ENCODE assay signal across 22 mouse cellular contexts in genomic region chr13:57309618-57310017, GRCm38 (mm10).
DNase-seq lines count a peak whose midpoint lies in the region; ATAC-seq and TF ChIP-seq lines count a peak whose summit lies in the region.
"Had no signal": no experiment of that assay in that cellular context is flagged by ENCODE, and none has a peak within 500 bp of the region (broad histone marks: within the 10 kb centered on the region; RNA-seq: fewer than 3 reads in every experiment).

No protein-coding gene starts in this region.

- H3K27me3 ChIP-seq in intestine, postnatal 0 days (replicated peaks; ENCODE audit: control insufficient read depth, insufficient read depth, low read length): no peaks in the 10 kb centered on the region
- H3K27me3 ChIP-seq in intestine, embryonic 16.5 days (replicated peaks; ENCODE audit: control insufficient read depth, insufficient read depth, low read length): no peaks in the 10 kb centered on the region
- no peaks in the 10 kb centered on the region for H3K27me3 ChIP-seq in liver, postnatal 0 days (ENCODE audit: insufficient read depth, low read length)
- no peaks in the 10 kb centered on the region for H3K27me3 ChIP-seq in liver, embryonic 12.5 days (replicated peaks)
- H3K27me3 ChIP-seq in heart, adult 2 months (ENCODE audit: control insufficient read depth, insufficient read depth, low read length): no peaks in the 10 kb centered on the region
- H3K27me3 ChIP-seq: CH12.LX had no signal

- intact Hi-C loops in heart, adult 2 months (cut with DNase I): no loop called here

- no peak overlapping the region for H3K4me3 ChIP-seq in intestine, postnatal 0 days (ENCODE audit: low read depth, low read length)
- H3K4me3 ChIP-seq in intestine, embryonic 16.5 days (ENCODE audit: low read length): no peak overlapping the region
- H3K4me3 ChIP-seq in liver, postnatal 0 days (ENCODE audit: low read depth, low read length): no peak overlapping the region
- no peak overlapping the region for H3K4me3 ChIP-seq in liver, embryonic 12.5 days
- H3K4me3 ChIP-seq in heart, adult 2 months: no peak overlapping the region
- H3K4me3 ChIP-seq: forebrain, embryonic 10.5 days; hindbrain, embryonic 10.5 days; left cerebral cortex, adult 2 months; limb, embryonic 10.5 days had no signal

- peak; percentile 23; the same call in 1 of the 2 replicates for TF ChIP-seq CTCF in intestine, postnatal 0 days (IDR thresholded peaks at IDR 0.05; ENCODE audit: low read depth)
- peak; percentile 26; the same call in 1 of the 2 replicates for TF ChIP-seq CTCF in liver, postnatal 0 days (IDR thresholded peaks at IDR 0.05; ENCODE audit: low read depth)
- no peak for TF ChIP-seq CTCF in heart, adult 2 months (IDR thresholded peaks at IDR 0.05)

- DNase-seq in liver, postnatal 0 days: no peak
- DNase-seq in ES-CJ7 (ENCODE audit: low read depth, low spot score): peak; percentile 43
- DNase-seq in ZHBTc4 (ENCODE audit: low read depth, low spot score): peak; percentile 66
- DNase-seq in heart, adult 2 months: no peak
- DNase-seq: adrenal gland, postnatal 25 days; cerebellum, adult 18-20 months; cerebellum, postnatal 36 days; gastrocnemius, postnatal 14 days; kidney, postnatal 25 days; layer of hippocampus, adult 9-11 months; right cerebral cortex, postnatal 14 days; spleen, adult 18-20 months had no signal

- no peaks in the 10 kb centered on the region for H3K79me2 ChIP-seq in heart, adult 2 months (replicated peaks; ENCODE audit: control insufficient read depth, insufficient read depth, low read length)

- no peak for TF ChIP-seq POLR2A in heart, adult 2 months (IDR thresholded peaks at IDR 0.05; ENCODE audit: insufficient read depth, low read depth, low read length)

- H3K4me1 ChIP-seq in intestine, postnatal 0 days (replicated peaks; ENCODE audit: control insufficient read depth, insufficient read depth, low read length): no peaks in the 10 kb centered on the region
- no peaks in the 10 kb centered on the region for H3K4me1 ChIP-seq in intestine, embryonic 16.5 days (ENCODE audit: control insufficient read depth, insufficient read depth, low read length)
- H3K4me1 ChIP-seq in liver, postnatal 0 days (ENCODE audit: insufficient read depth): no peaks in the 10 kb centered on the region
- H3K4me1 ChIP-seq in liver, embryonic 12.5 days: no peaks in the 10 kb centered on the region
- H3K4me1 ChIP-seq in heart, adult 2 months (ENCODE audit: control insufficient read depth, insufficient read depth, low read length): no peaks in the 10 kb centered on the region

- H3K9me3 ChIP-seq in intestine, postnatal 0 days (ENCODE audit: control insufficient read depth): no peaks in the 10 kb centered on the region
- no peaks in the 10 kb centered on the region for H3K9me3 ChIP-seq in intestine, embryonic 16.5 days (ENCODE audit: control insufficient read depth, low read length)
- 0 out of 2 replicates have a peak, but pooled peaks cover 3% of the 10 kb centered on the region for H3K9me3 ChIP-seq in liver, postnatal 0 days (ENCODE audit: low read length)
- H3K9me3 ChIP-seq in liver, embryonic 12.5 days (replicated peaks): no peaks in the 10 kb centered on the region
- H3K9me3 ChIP-seq: forebrain, embryonic 10.5 days; hindbrain, embryonic 10.5 days; limb, embryonic 10.5 days had no signal

- H3K4me2 ChIP-seq in intestine, postnatal 0 days (replicated peaks; ENCODE audit: low read depth): no peak overlapping the region
- H3K4me2 ChIP-seq in intestine, embryonic 16.5 days (ENCODE audit: low read depth, low read length): no peak overlapping the region
- no peak overlapping the region for H3K4me2 ChIP-seq in liver, postnatal 0 days (ENCODE audit: low read depth, low read length)
- H3K4me2 ChIP-seq in liver, embryonic 12.5 days: no peak overlapping the region
- H3K4me2 ChIP-seq: liver, embryonic 11.5 days had no signal

- no peaks in the 10 kb centered on the region for H3K36me3 ChIP-seq in intestine, postnatal 0 days (ENCODE audit: control insufficient read depth, insufficient read depth)
- H3K36me3 ChIP-seq in intestine, embryonic 16.5 days (ENCODE audit: control insufficient read depth, insufficient read depth, low read length): no peaks in the 10 kb centered on the region
- H3K36me3 ChIP-seq in liver, postnatal 0 days (replicated peaks; ENCODE audit: insufficient read depth, low read length): no peaks in the 10 kb centered on the region
- no peaks in the 10 kb centered on the region for H3K36me3 ChIP-seq in liver, embryonic 12.5 days
- H3K36me3 ChIP-seq in heart, adult 2 months (ENCODE audit: control insufficient read depth, insufficient read depth, low read length): no peaks in the 10 kb centered on the region
- H3K36me3 ChIP-seq: forebrain, embryonic 10.5 days; hindbrain, embryonic 10.5 days; limb, embryonic 10.5 days had no signal

- WGBS in intestine, postnatal 0 days: 84% methylated on average over 4 of the region's 4 CpGs
- 82% methylated on average over 4 of the region's 4 CpGs for WGBS in intestine, embryonic 16.5 days
- 66% methylated on average over 4 of the region's 4 CpGs for WGBS in liver, postnatal 0 days (ENCODE audit: insufficient replicate concordance)
- WGBS in liver, embryonic 12.5 days (ENCODE audit: insufficient replicate concordance): 60% methylated on average over 4 of the region's 4 CpGs
- WGBS in heart, adult 2 months: 81% methylated on average over 4 of the region's 4 CpGs

- TF ChIP-seq EP300 in liver, postnatal 0 days (IDR thresholded peaks at IDR 0.05; ENCODE audit: low read depth): no peak
- no peak for TF ChIP-seq EP300 in heart, adult 2 months (IDR thresholded peaks at IDR 0.05; ENCODE audit: insufficient read depth, low read depth, low read length)

- no peak overlapping the region for H3K9ac ChIP-seq in intestine, postnatal 0 days (ENCODE audit: low read depth, low read length)
- H3K9ac ChIP-seq in intestine, embryonic 16.5 days (ENCODE audit: low read depth, low read length): no peak overlapping the region
- H3K9ac ChIP-seq in liver, postnatal 0 days (replicated peaks): no peak overlapping the region
- H3K9ac ChIP-seq in liver, embryonic 12.5 days: no peak overlapping the region
- H3K9ac ChIP-seq in heart, adult 2 months (ENCODE audit: low read depth, low read length): no peak overlapping the region

- ATAC-seq in intestine, postnatal 0 days: no peak
- ATAC-seq in intestine, embryonic 16.5 days: no peak
- no peak for ATAC-seq in liver, postnatal 0 days
- no peak for ATAC-seq in liver, embryonic 12.5 days
- ATAC-seq: midbrain, embryonic 16.5 days had no signal

- no peak overlapping the region for H3K27ac ChIP-seq in intestine, postnatal 0 days (ENCODE audit: low read depth, low read length)
- no peak overlapping the region for H3K27ac ChIP-seq in intestine, embryonic 16.5 days (ENCODE audit: low read length)
- no peak overlapping the region for H3K27ac ChIP-seq in liver, postnatal 0 days (ENCODE audit: low read depth)
- H3K27ac ChIP-seq in liver, embryonic 12.5 days: no peak overlapping the region
- no peak overlapping the region for H3K27ac ChIP-seq in heart, adult 2 months
- H3K27ac ChIP-seq: forebrain, embryonic 10.5 days; hindbrain, embryonic 10.5 days; left cerebral cortex, adult 2 months; limb, embryonic 10.5 days had no signal

Comparison
In these comparisons a context has a peak if more than half of its experiments do, and no peak if none do; other contexts are left out.
1. DNase-seq: peak in ES-CJ7 (single experiment) and ZHBTc4 (single experiment); none in liver, postnatal 0 days (single experiment) and heart, adult 2 months (0 of 2).